Mouse (Mus musculus) urinary bladder, postnatal 25 days (tissue): ENCODE results near the gene Ascl2.

Experiments
- DNase-seq: peaks from one replicate; pipeline ENCODE4 v3.0.0; 2022; ENCODE audit warnings: low spot score

Gene Ascl2

GRCm38 (mm10) chr7:143002679-143003078 lies 33.6 kb upstream of the Ascl2 start:
- no peak for DNase-seq

- no peak for DNase-seq
Measured at GRCm38 (mm10) chr7:142997403-142998150, 28.5 kb upstream of the Ascl2 start.

GRCm38 (mm10) chr7:142996998-142997397 lies 27.9 kb upstream of the Ascl2 start:
- no peak for DNase-seq

- no peak for DNase-seq
Measured at GRCm38 (mm10) chr7:142995630-142996338, 26.7 kb upstream of the Ascl2 start.

GRCm38 (mm10) chr7:142995004-142995403 lies 25.9 kb upstream of the Ascl2 start:
- DNase-seq = no peak

GRCm38 (mm10) chr7:142987718-142988117 lies 18.7 kb upstream of the Ascl2 start:
- DNase-seq = no peak

GRCm38 (mm10) chr7:142985146-142985545 lies 16.1 kb upstream of the Ascl2 start:
- no peak for DNase-seq

- DNase-seq = no peak
Measured at GRCm38 (mm10) chr7:142981908-142982307, 12.8 kb upstream of the Ascl2 start.

- DNase-seq = peak; percentile 44
Measured at GRCm38 (mm10) chr7:142967884-142968808, 918 bp downstream of the Ascl2 start.

GRCm38 (mm10) chr7:142967414-142967883 lies 1.6 kb downstream of the Ascl2 start:
- DNase-seq = peak; percentile 56

- no peak for DNase-seq
Measured at GRCm38 (mm10) chr7:142959752-142960151, 9.3 kb downstream of the Ascl2 start.

- no peak for DNase-seq
Measured at GRCm38 (mm10) chr7:142958817-142959216, 10.2 kb downstream of the Ascl2 start.

GRCm38 (mm10) chr7:142956018-142956417 lies 13.0 kb downstream of the Ascl2 start:
- peak; percentile 11 for DNase-seq

- DNase-seq = no peak
Measured at GRCm38 (mm10) chr7:142949568-142949967, 19.5 kb downstream of the Ascl2 start.

- no peak for DNase-seq
Measured at GRCm38 (mm10) chr7:142937631-142938030, 31.4 kb downstream of the Ascl2 start.

GRCm38 (mm10) chr7:142935708-142936107 lies 33.4 kb downstream of the Ascl2 start:
- DNase-seq = peak; percentile 23

GRCm38 (mm10) chr7:142932469-142932868 lies 36.6 kb downstream of the Ascl2 start:
- DNase-seq = no peak

GRCm38 (mm10) chr7:142931028-142931427 lies 38.0 kb downstream of the Ascl2 start, which contains the start of gene Th:
Gene Th, minus strand, starts transcription at chr7:142931128.
- no peak for DNase-seq

GRCm38 (mm10) chr7:142929516-142929915 lies 39.5 kb downstream of the Ascl2 start:
- no peak for DNase-seq

- no peak for DNase-seq
Measured at GRCm38 (mm10) chr7:142927293-142927692, 41.8 kb downstream of the Ascl2 start.

GRCm38 (mm10) chr7:142918641-142919628 lies 50.1 kb downstream of the Ascl2 start:
- peak; percentile 79 for DNase-seq
